Mouse (Mus musculus): ENCODE measurements around the gene Ccdc124. TPM values are rescaled to one million over a fixed set of nuclear protein-coding genes. Genes with fewer than 3 reads are reported as not detected.
"Not testable (repeated sequence)": the region's sequence is repeated elsewhere in the genome, so short reads cannot be mapped to it uniquely, and the experiment has no call there.

Ccdc124 gene
- polyA plus RNA-seq, 1 experiment from 2014 or later: 109 TPM

GRCm38 (mm10) chr8:70897681-70898413, 24.1 kb upstream of the Ccdc124 start:
- peak overlapping the region; percentile 91 for H3K4me3 ChIP-seq (ENCODE audit: low read depth, low read length)
- under 1% methylated on average over 20 of the region's 20 CpGs for WGBS (ENCODE audit: insufficient replicate concordance)
- H3K27ac ChIP-seq (ENCODE audit: low read depth, low read length): peak overlapping the region; percentile 78
- peak; percentile 27 for ATAC-seq (replicated peaks; ENCODE audit: insufficient number of reproducible peaks, low FRiP score, low TSS enrichment)
- no peaks in the 10 kb centered on the region for H3K9me3 ChIP-seq (replicated peaks; ENCODE audit: control insufficient read depth, low read length)
- peaks cover 10% of the 10 kb centered on the region for H3K4me1 ChIP-seq (ENCODE audit: control insufficient read depth, insufficient read depth, low read length)
- H3K9ac ChIP-seq (ENCODE audit: low read depth, low read length): peak overlapping the region; percentile 91
- peak overlapping the region; percentile 91 for H3K4me2 ChIP-seq
- peaks cover 17% of the 10 kb centered on the region for H3K27me3 ChIP-seq (ENCODE audit: control insufficient read depth, insufficient read depth, low read length)
- peaks cover 18% of the 10 kb centered on the region for H3K36me3 ChIP-seq (ENCODE audit: control insufficient read depth, insufficient read depth, low read length)

- Histone ChIP-seq H3K36me3 (ENCODE audit: control insufficient read depth, insufficient read depth, low read length) (peaks cover 18% of the 10 kb centered on the region), H3K27me3 (ENCODE audit: control insufficient read depth, insufficient read depth, low read length) (peaks cover 24% of the 10 kb centered on the region), H3K4me3 (ENCODE audit: low read depth, low read length) (peak within 1 kb of the TSS; percentile 91), H3K9ac (ENCODE audit: low read depth, low read length) (peak within 1 kb of the TSS; percentile 91), H3K4me1 (ENCODE audit: control insufficient read depth, insufficient read depth, low read length) (peaks cover 16% of the 10 kb centered on the region), H3K4me2 (peak within 1 kb of the TSS; percentile 97), H3K9me3 (replicated peaks; ENCODE audit: control insufficient read depth, low read length) (no peaks in the 10 kb centered on the region), H3K27ac (ENCODE audit: low read depth, low read length) (peak within 1 kb of the TSS; percentile 80)
- WGBS (ENCODE audit: insufficient replicate concordance): 0% methylated on average over 49 of the region's 60 CpGs
- ATAC-seq (replicated peaks; ENCODE audit: insufficient number of reproducible peaks, low FRiP score, low TSS enrichment): peak; percentile 95
Observed at GRCm38 (mm10) chr8:70897021-70897680, 23.4 kb upstream of the Ccdc124 start, which contains the start of gene Rpl18a. Rpl18a (minus strand) TSS chr8:70897412.

GRCm38 (mm10) chr8:70896316-70897020, 22.7 kb upstream of the Ccdc124 start:
- Histone ChIP-seq H3K9ac (ENCODE audit: low read depth, low read length) (peak overlapping the region; percentile 89), H3K4me3 (ENCODE audit: low read depth, low read length) (peak overlapping the region; percentile 91), H3K9me3 (replicated peaks; ENCODE audit: control insufficient read depth, low read length) (no peaks in the 10 kb centered on the region), H3K36me3 (ENCODE audit: control insufficient read depth, insufficient read depth, low read length) (peaks cover 18% of the 10 kb centered on the region), H3K4me1 (ENCODE audit: control insufficient read depth, insufficient read depth, low read length) (peaks cover 17% of the 10 kb centered on the region), H3K4me2 (peak overlapping the region; percentile 97), H3K27me3 (ENCODE audit: control insufficient read depth, insufficient read depth, low read length) (peaks cover 31% of the 10 kb centered on the region), H3K27ac (ENCODE audit: low read depth, low read length) (peak overlapping the region; percentile 80)
- no peak for ATAC-seq (replicated peaks; ENCODE audit: insufficient number of reproducible peaks, low FRiP score, low TSS enrichment)
- 2% methylated on average over 25 of the region's 25 CpGs for WGBS (ENCODE audit: insufficient replicate concordance)

GRCm38 (mm10) chr8:70895571-70896259, 22.0 kb upstream of the Ccdc124 start:
- peaks cover 39% of the 10 kb centered on the region for H3K27me3 ChIP-seq (ENCODE audit: control insufficient read depth, insufficient read depth, low read length)
- peaks cover 17% of the 10 kb centered on the region for H3K4me1 ChIP-seq (ENCODE audit: control insufficient read depth, insufficient read depth, low read length)
- H3K9me3 ChIP-seq (replicated peaks; ENCODE audit: control insufficient read depth, low read length); ATAC-seq (replicated peaks; ENCODE audit: insufficient number of reproducible peaks, low FRiP score, low TSS enrichment); H3K27ac ChIP-seq (ENCODE audit: low read depth, low read length): not testable (repeated sequence)
- WGBS (ENCODE audit: insufficient replicate concordance): 86% methylated on average over 24 of the region's 24 CpGs
- H3K4me2 ChIP-seq: peak overlapping the region; percentile 97
- H3K9ac ChIP-seq (ENCODE audit: low read depth, low read length): peak overlapping the region; percentile 89
- H3K36me3 ChIP-seq (ENCODE audit: control insufficient read depth, insufficient read depth, low read length): peaks cover 18% of the 10 kb centered on the region
- H3K4me3 ChIP-seq (ENCODE audit: low read depth, low read length): peak overlapping the region; percentile 91

- Histone ChIP-seq H3K27me3 (ENCODE audit: control insufficient read depth, insufficient read depth, low read length) (peaks cover 46% of the 10 kb centered on the region), H3K27ac (ENCODE audit: low read depth, low read length) (no peak overlapping the region), H3K4me1 (ENCODE audit: control insufficient read depth, insufficient read depth, low read length) (peaks cover 17% of the 10 kb centered on the region), H3K4me2 (no peak overlapping the region; the same call in 1 of the 2 replicates), H3K4me3 (ENCODE audit: low read depth, low read length) (no peak overlapping the region), H3K9ac (ENCODE audit: low read depth, low read length) (no peak overlapping the region), H3K36me3 (ENCODE audit: control insufficient read depth, insufficient read depth, low read length) (peaks cover 18% of the 10 kb centered on the region), H3K9me3 (replicated peaks; ENCODE audit: control insufficient read depth, low read length) (no peaks in the 10 kb centered on the region)
- no peak for ATAC-seq (replicated peaks; ENCODE audit: insufficient number of reproducible peaks, low FRiP score, low TSS enrichment)
- 89% methylated on average over 8 of the region's 8 CpGs for WGBS (ENCODE audit: insufficient replicate concordance)
Observed at GRCm38 (mm10) chr8:70894771-70895545, 21.2 kb upstream of the Ccdc124 start.

GRCm38 (mm10) chr8:70894385-70894720, 20.6 kb upstream of the Ccdc124 start:
- no peaks in the 10 kb centered on the region for H3K9me3 ChIP-seq (replicated peaks; ENCODE audit: control insufficient read depth, low read length)
- peaks cover 18% of the 10 kb centered on the region for H3K36me3 ChIP-seq (ENCODE audit: control insufficient read depth, insufficient read depth, low read length)
- H3K4me2 ChIP-seq: no peak overlapping the region
- H3K27me3 ChIP-seq (ENCODE audit: control insufficient read depth, insufficient read depth, low read length): peaks cover 48% of the 10 kb centered on the region
- peaks cover 17% of the 10 kb centered on the region for H3K4me1 ChIP-seq (ENCODE audit: control insufficient read depth, insufficient read depth, low read length)
- ATAC-seq (replicated peaks; ENCODE audit: insufficient number of reproducible peaks, low FRiP score, low TSS enrichment): no peak
- no peak overlapping the region for H3K4me3 ChIP-seq (ENCODE audit: low read depth, low read length)
- no peak overlapping the region for H3K9ac ChIP-seq (ENCODE audit: low read depth, low read length)
- WGBS (ENCODE audit: insufficient replicate concordance): 68% methylated on average over 2 of the region's 2 CpGs
- no peak overlapping the region for H3K27ac ChIP-seq (ENCODE audit: low read depth, low read length)

- Histone ChIP-seq H3K4me3 (ENCODE audit: low read depth, low read length) (no peak overlapping the region), H3K4me1 (ENCODE audit: control insufficient read depth, insufficient read depth, low read length) (peaks cover 17% of the 10 kb centered on the region), H3K36me3 (ENCODE audit: control insufficient read depth, insufficient read depth, low read length) (peaks cover 18% of the 10 kb centered on the region), H3K27me3 (ENCODE audit: control insufficient read depth, insufficient read depth, low read length) (peaks cover 51% of the 10 kb centered on the region), H3K9me3 (replicated peaks; ENCODE audit: control insufficient read depth, low read length) (no peaks in the 10 kb centered on the region), H3K9ac (ENCODE audit: low read depth, low read length) (no peak overlapping the region), H3K4me2 (no peak overlapping the region), H3K27ac (ENCODE audit: low read depth, low read length) (no peak overlapping the region)
- 29% methylated on average over 12 of the region's 12 CpGs for WGBS (ENCODE audit: insufficient replicate concordance)
- ATAC-seq (replicated peaks; ENCODE audit: insufficient number of reproducible peaks, low FRiP score, low TSS enrichment): no peak
Observed at GRCm38 (mm10) chr8:70893656-70894384, 20.1 kb upstream of the Ccdc124 start.

Data from heart, embryonic 11.5 days (tissue).